Mouse (Mus musculus) ES-Bruce4 (cell line): ENCODE data around the gene Mnat1. TPM values are rescaled to one million over a fixed set of nuclear protein-coding genes. Genes with fewer than 3 reads are reported as not detected.

ENCODE experiments used
- H3K27ac ChIP-seq: 2 replicates; pipeline ENCODE4 v1.5.1; 2012; ENCODE audit warnings: low read length, inconsistent platforms; ENCODE audit not compliant: insufficient read depth
- H3K27me3 ChIP-seq: 2 replicates; pipeline ENCODE4 v1.6.1; 2012; ENCODE audit warnings: mild to moderate bottlenecking, low read length, inconsistent platforms; ENCODE audit not compliant: control insufficient read depth, poor library complexity, insufficient read depth, severe bottlenecking
- H3K36me3 ChIP-seq: 2 replicates; pipeline ENCODE4 v1.6.1; 2012; ENCODE audit warnings: inconsistent platforms, mild to moderate bottlenecking, low read length, moderate library complexity; ENCODE audit not compliant: control insufficient read depth, poor library complexity, insufficient read depth, severe bottlenecking
- H3K4me1 ChIP-seq: one replicate; pipeline ENCODE4 v1.8.1; 2011; ENCODE audit warnings: low read length; ENCODE audit not compliant: control insufficient read depth, insufficient read depth
- H3K4me3 ChIP-seq: 2 replicates; pipeline ENCODE4 v1.5.1; 2011; ENCODE audit warnings: low read depth, mild to moderate bottlenecking, low read length
- H3K9ac ChIP-seq: 2 replicates; pipeline ENCODE4 v1.6.1; 2012; ENCODE audit warnings: low read depth, mild to moderate bottlenecking, inconsistent platforms; ENCODE audit not compliant: poor library complexity, severe bottlenecking
- H3K9me3 ChIP-seq: replicated peaks from 2 replicates; pipeline ENCODE4 v1.6.1; 2012; ENCODE audit warnings: mild to moderate bottlenecking, low read length, inconsistent platforms; ENCODE audit not compliant: control insufficient read depth, poor library complexity, insufficient read depth, severe bottlenecking
- CTCF ChIP-seq: IDR thresholded peaks from one replicate; pipeline ENCODE4 v1.8.1; 2011; ENCODE audit warnings: low read depth, low read length
- EP300 ChIP-seq: IDR thresholded peaks from 2 replicates; pipeline ENCODE4 v1.6.1; 2011; ENCODE audit warnings: low read depth, low read length; ENCODE audit not compliant: insufficient read depth
- POLR2A ChIP-seq: IDR thresholded peaks from one replicate; pipeline ENCODE4 v1.8.1; 2011; ENCODE audit warnings: low read length; ENCODE audit not compliant: insufficient read depth
- polyA plus RNA-seq: library from polyadenylated mRNA; stranded (reverse); fragments of >200 nt; gene quantifications from 2 replicates; pipeline ENCODE4 v1.2.4, GENCODE M21; 2011; ENCODE audit warnings: low read depth; ENCODE audit not compliant: missing spikeins, insufficient read depth, insufficient read length

Gene Mnat1
- polyA plus RNA-seq, 1 experiment = 77.6 TPM

DNA sequence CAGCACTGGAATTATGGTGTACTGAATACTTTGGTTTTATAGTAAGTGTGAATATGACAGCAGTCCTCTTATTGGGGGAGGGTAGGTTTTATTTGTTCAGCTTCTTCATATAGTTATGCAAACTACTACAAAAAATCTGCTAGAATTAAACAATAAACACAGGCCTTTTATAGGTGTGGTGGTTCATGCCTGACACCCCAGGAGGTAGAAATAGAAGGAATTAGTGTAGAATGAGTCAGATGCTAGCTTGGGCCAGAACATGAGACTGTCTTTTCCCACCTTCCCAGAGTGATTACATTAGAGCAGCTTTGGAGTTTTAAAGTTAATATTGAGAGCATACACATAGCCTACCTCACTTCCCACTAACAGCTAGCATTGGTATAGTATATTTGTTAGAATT lies 106.7 kb downstream of the Mnat1 start:
- no peak overlapping the region for H3K27ac ChIP-seq
- H3K4me3 ChIP-seq = no peak overlapping the region
- H3K9ac ChIP-seq = no peak overlapping the region
- TF ChIP-seq EP300 (no peak), POLR2A (no peak), CTCF (no peak)
- H3K4me1 ChIP-seq = no peaks in the 10 kb centered on the region
- no peaks in the 10 kb centered on the region for H3K27me3 ChIP-seq
- no peaks in the 10 kb centered on the region for H3K36me3 ChIP-seq
- H3K9me3 ChIP-seq = no peaks in the 10 kb centered on the region

DNA sequence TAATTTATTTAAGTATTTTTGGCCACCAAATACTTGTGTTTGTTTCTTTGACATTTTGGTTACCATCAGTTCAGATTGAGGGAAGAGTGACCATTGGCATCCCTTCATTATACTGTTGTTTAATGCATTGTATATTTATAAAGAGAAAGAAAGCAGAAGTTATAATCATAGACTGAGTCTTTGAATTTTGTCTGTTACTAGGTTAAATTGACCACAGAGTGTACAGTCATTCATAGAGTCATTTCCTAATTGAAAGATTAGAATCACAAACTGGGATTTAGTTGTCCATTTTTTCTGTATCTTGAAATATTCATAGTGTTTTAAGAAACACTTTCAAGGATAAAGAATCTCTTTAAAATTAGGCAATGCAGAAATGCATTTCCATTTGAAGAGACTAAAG lies 108.0 kb downstream of the Mnat1 start:
- TF ChIP-seq CTCF (no peak), EP300 (no peak), POLR2A (no peak)
- Histone ChIP-seq H3K4me1 (no peaks in the 10 kb centered on the region), H3K27me3 (no peaks in the 10 kb centered on the region), H3K9me3 (no peaks in the 10 kb centered on the region), H3K4me3 (no peak overlapping the region), H3K9ac (no peak overlapping the region), H3K27ac (no peak overlapping the region), H3K36me3 (no peaks in the 10 kb centered on the region)

DNA sequence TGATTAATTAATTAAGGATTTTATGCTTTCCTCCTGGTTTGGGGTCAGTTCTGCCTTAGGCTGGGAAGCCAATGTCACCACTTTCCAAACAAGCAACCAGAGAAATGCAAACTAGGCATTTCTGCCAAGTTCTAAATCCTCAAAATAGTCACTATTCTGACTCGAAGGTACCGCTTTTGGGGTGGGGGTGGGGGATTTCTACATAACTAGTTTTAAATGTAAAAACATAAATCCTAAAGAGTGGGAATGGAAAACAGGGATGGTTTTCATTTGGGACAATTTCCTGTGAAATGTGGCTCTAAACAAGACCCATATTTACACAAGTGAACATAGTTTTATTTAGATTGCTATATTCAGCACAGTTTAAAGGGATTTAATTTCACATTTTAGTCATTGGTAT lies 109.1 kb downstream of the Mnat1 start:
- Histone ChIP-seq H3K27me3 (no peaks in the 10 kb centered on the region), H3K27ac (no peak overlapping the region), H3K4me1 (no peaks in the 10 kb centered on the region), H3K36me3 (no peaks in the 10 kb centered on the region), H3K9ac (no peak overlapping the region), H3K9me3 (no peaks in the 10 kb centered on the region), H3K4me3 (no peak overlapping the region)
- TF ChIP-seq POLR2A (no peak), CTCF (no peak), EP300 (no peak)

DNA sequence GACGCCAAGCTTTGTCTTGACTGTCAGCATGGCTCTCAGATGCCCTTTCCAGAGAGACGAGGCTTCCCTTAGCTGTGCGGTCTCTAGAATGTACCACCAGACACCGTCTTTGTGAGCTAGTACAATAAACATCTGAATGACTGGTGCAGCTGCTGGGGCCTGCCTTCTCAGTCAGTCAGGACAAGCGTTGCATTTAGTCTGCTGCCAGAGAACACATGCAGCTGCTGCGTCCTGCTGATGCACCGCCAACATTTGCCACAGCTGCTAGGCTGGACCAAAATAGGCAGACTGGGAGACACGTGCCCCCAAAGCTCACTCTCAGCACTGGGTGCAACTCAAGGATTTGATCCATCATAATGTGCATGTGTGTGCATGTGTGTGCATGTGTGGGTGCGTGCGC lies 118.4 kb downstream of the Mnat1 start:
- Histone ChIP-seq H3K4me1 (no peaks in the 10 kb centered on the region), H3K9ac (no peak overlapping the region), H3K4me3 (no peak overlapping the region), H3K9me3 (no peaks in the 10 kb centered on the region), H3K27ac (no peak overlapping the region), H3K36me3 (no peaks in the 10 kb centered on the region), H3K27me3 (no peaks in the 10 kb centered on the region)
- no peak for TF ChIP-seq CTCF
- TF ChIP-seq EP300 = no peak
- TF ChIP-seq POLR2A = no peak

DNA sequence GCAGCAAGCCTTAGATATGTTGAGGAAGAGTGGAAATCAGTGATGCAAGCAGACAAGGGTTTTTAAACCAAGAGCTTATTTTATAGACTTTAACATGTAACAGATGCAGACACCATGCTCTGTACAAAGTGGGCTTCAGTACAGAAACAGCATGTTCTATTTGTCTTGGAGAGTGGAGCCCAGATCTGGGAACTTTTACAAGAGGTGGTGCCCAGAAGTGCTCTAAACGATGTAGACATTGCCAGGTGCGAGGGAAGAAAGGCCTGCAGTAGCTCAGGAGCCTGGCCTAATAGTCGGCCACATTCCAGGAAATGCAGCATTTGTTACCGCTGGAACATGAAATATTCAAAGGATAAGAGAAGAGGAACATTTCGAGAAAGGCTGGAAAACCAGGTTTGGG lies 122.2 kb downstream of the Mnat1 start:
- no peaks in the 10 kb centered on the region for H3K9me3 ChIP-seq

DNA sequence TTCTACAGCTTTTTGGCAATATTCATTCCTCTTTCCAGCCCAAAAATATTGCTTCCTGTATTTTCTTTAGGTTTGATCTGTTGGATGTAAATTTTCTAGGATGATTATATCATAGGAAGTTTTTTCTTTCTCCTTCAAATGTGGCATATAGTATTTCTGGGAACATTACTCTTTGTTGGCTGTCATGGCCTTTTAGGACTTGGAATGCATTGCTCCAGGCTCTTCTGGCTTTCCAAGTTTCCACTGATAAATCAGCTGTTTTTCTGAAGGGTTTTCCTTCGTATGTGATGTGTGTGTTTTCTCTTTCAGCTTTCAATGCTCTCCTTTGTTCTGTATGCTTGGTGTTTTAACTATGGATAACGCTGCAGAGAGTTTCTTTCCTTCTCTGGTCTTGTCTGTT lies 131.5 kb downstream of the Mnat1 start:
- Histone ChIP-seq H3K4me3 (no peak overlapping the region), H3K27me3 (no peaks in the 10 kb centered on the region), H3K27ac (no peak overlapping the region), H3K36me3 (no peaks in the 10 kb centered on the region), H3K9me3 (no peaks in the 10 kb centered on the region), H3K9ac (no peak overlapping the region), H3K4me1 (no peaks in the 10 kb centered on the region)
- no peak for TF ChIP-seq POLR2A
- no peak for TF ChIP-seq CTCF
- no peak for TF ChIP-seq EP300

More for the DNA sequence above, 122.2 kb downstream of the Mnat1 start:
- H3K4me1 ChIP-seq = no peaks in the 10 kb centered on the region
- no peak for TF ChIP-seq POLR2A
- no peak for TF ChIP-seq EP300
- no peak for TF ChIP-seq CTCF
- no peak overlapping the region for H3K27ac ChIP-seq
- H3K36me3 ChIP-seq = no peaks in the 10 kb centered on the region
- no peak overlapping the region for H3K9ac ChIP-seq
- no peaks in the 10 kb centered on the region for H3K27me3 ChIP-seq
- no peak overlapping the region for H3K4me3 ChIP-seq

DNA sequence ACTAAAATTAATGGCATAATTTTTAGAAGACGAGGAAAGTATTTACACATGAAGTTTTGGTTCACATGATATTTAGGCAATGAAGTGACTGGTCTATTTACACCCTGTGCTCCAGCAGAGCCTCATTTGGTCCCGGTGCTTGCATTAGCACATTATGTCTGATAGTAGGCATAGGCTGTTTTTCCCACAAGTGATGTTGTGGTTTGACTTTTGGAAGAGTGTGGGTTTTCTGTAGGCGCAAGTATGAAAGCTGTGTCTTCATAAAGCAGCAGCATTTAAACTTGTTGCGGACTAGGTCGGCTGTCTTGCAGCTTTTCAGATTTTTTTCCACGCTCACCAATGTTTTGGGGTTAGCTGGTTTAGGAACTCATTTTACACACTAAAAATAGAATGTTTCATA lies 135.8 kb downstream of the Mnat1 start:
- Histone ChIP-seq H3K36me3 (no peaks in the 10 kb centered on the region), H3K9ac (no peak overlapping the region), H3K27ac (no peak overlapping the region), H3K4me1 (no peaks in the 10 kb centered on the region), H3K27me3 (no peaks in the 10 kb centered on the region), H3K4me3 (no peak overlapping the region), H3K9me3 (no peaks in the 10 kb centered on the region; the same call in 1 of the 2 replicates)
- TF ChIP-seq EP300 (no peak), POLR2A (no peak), CTCF (no peak)
